Mouse (Mus musculus): ENCODE data around the gene N4bp2.
"Not testable (repeated sequence)": the region's sequence is repeated elsewhere in the genome, so short reads cannot be mapped to it uniquely, and the experiment has no call there.

N4bp2 gene

GRCm38 (mm10) chr5:65764786-65765634 is 1.7 kb downstream of the N4bp2 start:
- peak; percentile 54 to 78 for DNase-seq (ENCODE audit: low spot score in 2 of 2)

DNA sequence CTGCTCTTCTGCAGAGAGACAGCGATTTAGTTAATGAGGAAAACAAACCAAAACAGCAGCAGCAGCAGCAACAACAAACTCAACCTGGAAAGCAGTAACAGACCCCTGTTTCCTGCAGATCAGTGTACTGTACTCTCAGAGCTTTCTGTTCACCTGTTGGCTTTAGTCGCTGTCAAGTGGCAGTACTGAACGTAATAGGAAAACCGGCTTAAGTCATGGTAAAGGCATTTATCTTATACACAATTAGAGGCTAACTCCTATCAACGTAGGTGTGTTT is 2.3 kb downstream of the N4bp2 start:
- no peak for DNase-seq (ENCODE audit: low spot score in 2 of 2)

- DNase-seq (ENCODE audit: low spot score in 2 of 2) = no peak
Measured at GRCm38 (mm10) chr5:65768007-65768406, 4.7 kb downstream of the N4bp2 start.

DNA sequence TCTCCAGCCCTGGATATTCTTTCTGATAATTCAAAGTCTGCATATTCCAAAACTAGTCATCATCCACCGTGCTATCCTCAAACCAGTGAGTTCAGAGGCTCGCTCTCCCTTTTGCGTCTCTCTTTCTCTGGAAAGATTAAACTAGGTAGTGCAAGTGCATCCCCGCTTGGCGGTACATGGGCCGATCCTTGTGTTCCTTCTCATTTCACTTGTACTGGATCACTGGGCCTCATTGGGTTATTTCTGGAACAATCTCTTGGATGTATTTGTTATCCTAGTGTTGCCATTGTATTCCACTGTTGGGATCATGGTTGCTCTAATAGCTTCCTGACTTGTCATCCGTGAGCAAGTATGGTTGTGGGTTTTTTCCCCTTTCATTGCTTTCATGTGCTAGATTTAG is 6.7 kb downstream of the N4bp2 start:
- DNase-seq (ENCODE audit: low spot score in 2 of 2) = no peak

- DNase-seq (ENCODE audit: low spot score in 2 of 2) = no peak
Measured at GRCm38 (mm10) chr5:65770493-65770892, 7.2 kb downstream of the N4bp2 start.

DNA sequence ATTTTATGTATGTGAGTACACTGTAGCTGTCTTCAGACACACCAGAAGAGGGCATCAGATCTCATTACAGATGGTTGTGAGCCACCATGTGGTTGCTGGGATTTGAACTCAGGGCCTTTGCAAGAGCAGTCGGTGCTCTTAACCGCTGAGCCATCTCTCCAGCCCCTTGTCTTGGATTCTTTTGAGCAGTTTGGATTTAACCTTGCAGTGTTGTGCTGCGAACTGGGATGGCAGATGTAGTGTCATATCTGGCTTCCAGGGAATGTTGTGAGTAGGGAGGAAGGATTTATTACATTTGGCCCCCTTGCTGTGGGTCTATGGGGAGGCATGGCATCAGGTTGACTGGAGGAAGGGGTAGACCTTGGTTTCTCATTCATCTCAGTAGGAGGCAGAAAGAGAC is 10.6 kb downstream of the N4bp2 start:
- DNase-seq (ENCODE audit: low spot score in 2 of 2) = not testable (repeated sequence)

GRCm38 (mm10) chr5:65776166-65776565 is 12.8 kb downstream of the N4bp2 start:
- no peak for DNase-seq (ENCODE audit: low spot score in 2 of 2)

- no peak for DNase-seq (ENCODE audit: low spot score in 2 of 2)
Measured at GRCm38 (mm10) chr5:65776907-65777306, 13.6 kb downstream of the N4bp2 start.

DNA sequence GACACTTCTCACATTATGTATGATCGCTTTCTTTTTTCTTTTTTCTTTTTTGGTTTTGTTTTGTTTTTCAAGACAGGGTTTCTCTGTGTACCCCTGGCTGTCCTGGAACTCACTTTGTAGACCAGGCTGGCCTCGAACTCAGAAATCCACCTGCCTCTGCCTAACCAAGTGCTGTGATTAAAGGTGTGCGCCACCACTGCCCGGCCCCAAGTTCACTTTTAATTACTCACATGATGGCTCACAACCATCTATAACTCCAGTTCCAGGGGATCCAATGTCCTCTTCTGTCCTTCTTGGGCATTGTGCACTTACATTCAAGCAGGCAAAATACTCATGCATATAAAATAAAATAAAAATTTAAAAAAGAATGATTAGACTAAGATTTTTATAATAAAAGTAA is 15.7 kb downstream of the N4bp2 start:
- not testable (repeated sequence) for DNase-seq (ENCODE audit: low spot score in 2 of 2)

DNA sequence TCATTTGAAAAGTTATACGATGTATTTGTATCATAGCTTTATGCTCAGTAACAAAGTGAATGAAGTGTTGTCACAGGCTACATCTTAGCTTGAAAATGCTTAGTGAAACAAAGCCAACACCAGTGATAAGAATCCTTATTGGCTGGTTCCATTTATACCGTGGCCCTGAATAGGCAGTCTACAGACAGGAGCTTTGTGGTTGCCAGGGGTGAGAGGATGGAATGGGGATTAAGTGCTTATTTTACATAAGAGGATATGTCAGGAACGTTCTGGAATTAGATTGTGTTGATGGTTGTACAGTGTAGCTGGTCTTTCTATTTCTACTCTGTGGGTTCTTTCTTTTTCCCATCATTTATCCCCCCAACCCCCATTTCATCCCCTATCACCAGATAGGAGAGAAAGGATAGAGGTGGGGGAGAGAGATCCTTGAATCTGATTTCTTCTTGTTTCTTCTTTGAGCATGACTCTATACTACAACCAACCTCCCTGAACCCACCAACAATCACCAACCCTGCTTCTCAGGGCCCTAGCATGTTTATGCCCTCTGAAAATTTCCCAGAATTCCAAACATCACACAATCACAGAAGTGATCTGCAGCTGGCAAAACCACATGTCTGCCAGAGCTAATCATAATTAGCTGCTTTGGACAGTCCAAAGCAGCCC is 16.2 kb downstream of the N4bp2 start:
- DNase-seq (ENCODE audit: low spot score in 2 of 2) = no peak

DNA sequence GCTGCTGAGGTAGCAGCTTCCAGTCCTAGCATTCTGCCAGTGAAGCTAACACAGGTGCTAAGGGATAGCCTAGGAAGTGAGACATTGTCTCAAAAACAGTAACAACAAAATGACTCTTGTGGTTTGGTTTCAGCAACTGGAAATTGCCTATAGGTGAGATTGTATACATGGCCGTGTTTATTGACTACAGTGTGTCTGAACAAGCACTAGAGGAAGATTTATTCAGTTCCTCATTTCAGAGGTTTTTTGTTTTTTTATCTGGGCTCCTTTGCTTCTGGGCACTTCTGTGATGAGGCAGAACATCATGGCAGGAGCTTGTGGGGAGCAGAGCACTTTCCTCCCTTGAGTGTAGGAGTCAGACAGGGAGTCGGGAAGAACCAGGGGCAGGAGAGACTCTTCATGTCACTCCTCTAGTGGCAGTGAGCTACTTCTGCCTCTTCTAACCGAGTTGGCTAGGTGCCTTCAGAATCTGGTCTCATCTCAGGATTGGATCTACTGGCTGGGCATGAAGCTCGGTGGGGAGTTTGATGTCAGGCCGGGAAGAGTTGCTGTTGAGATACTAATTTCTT is 17.9 kb downstream of the N4bp2 start:
- DNase-seq (ENCODE audit: low spot score in 2 of 2) = no peak

DNA sequence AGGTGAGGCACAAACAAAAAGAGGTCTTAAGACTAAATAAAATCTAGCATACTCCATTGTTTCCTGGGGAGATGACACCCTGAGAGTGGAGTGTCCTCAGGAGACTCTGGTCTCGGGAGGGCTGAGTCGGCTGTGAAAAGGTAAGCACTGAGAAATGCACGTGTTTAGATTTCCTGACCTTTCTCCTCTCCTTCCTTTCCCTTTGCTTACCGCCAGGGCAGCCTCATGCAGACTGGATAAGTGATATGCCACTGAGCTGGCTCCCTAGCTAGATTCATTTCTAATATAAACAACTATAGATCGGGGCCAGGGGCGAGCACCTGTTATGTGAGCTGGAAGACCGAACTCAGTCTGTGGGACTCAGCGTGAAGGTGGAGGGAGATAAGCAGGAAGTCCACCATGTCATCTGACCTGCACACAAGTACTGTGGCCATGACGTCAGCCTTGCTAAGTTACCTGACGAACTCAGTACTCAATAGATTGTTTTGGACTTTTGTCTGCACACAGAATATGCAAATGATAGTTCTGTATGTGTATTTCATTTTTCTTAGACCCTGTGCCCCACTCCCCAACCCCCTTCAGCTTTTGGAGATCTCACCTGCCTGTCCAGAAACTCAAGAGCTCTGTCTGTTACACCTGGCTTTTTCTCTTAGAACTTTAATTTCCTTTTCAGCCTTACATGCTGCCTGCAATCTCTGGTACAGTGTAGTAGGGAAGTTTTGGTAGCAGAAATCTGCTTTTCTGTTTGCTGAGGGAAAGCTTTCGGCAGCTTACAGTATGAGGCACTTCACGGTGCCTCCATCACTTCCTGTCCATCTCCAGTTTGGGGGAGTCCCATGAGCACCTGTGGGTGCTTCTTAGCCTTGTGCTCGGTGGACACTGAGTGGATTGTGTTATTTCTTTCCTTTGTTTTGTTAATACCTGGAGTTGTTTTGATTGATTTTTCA is 18.7 kb downstream of the N4bp2 start:
- DNase-seq (ENCODE audit: low spot score in 2 of 2) = no peak

DNA sequence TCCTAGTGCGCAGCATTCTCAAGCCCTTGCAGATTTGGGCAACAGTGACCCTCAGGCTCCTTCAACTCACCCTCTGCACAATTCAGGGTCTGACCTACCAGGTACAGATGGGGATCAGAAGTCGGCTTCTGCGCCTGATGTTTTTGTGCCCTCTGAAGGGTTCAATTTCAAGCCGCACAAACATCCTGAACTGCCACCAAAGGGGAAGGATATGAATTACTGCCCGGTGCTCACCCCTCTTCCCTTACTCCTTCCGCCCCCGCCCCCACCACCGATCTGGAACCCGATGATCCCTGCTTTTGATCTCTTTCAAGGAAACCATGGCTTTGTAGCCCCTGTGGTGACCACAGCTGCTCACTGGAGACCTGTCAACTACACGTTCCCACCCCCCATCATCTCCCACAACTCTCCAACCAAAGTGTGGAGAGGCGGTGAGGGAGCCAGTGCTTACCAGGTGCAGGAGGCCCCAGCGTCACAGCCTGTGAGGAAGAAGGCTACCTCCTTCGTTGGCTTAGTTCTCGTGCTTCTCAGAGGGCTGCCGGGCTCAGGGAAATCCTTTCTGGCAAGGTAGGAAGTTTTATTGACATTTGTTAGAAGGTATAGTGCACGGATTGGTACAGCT is 27.4 kb downstream of the N4bp2 start:
- DNase-seq (ENCODE audit: low spot score in 2 of 2) = no peak

DNA sequence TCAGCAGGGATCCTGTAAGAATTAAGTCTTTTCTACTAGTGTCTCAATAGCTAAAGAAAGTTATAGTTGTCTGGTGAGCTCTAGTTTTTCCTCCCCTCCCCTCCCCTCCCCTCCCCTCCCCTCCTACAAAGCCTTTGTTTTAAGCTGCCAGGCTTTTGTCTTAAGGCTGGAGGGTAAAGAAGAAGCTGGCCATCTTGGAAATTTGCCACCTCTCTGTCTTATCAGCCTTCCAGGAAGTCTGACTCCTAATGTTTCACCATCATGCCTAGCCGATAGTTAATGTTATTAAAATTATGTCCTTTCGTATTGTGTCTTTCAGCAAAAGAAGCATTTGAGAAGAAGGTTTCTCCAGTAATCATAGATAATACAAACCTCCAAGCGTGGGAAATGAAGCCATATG is 30.9 kb downstream of the N4bp2 start:
- DNase-seq (ENCODE audit: low spot score in 2 of 2) = no peak

DNA sequence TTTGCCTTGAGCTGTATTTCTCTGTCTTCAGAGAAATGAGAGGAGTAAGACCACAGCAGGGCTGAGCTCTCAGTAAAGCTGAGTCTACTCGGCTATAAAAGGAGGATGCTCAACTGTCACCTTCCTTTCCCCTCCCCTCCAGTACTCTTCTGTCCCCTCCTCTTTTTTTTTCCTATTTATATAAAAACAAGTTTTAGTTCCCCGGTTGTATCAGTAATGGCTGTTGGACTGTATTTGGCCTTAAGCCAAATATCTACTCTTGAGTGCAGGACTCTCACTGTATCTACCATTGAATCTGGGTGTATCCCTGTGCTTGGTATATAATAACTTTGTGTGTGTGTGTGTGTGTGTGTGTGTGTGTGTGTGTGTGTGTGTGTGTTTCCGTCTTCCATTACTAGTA is 31.4 kb downstream of the N4bp2 start:
- no peak for DNase-seq (ENCODE audit: low spot score in 2 of 2)

GRCm38 (mm10) chr5:65795293-65795993 is 32.1 kb downstream of the N4bp2 start:
- no peak for DNase-seq (ENCODE audit: low spot score in 2 of 2)

GRCm38 (mm10) chr5:65795994-65796298 is 32.6 kb downstream of the N4bp2 start:
- no peak for DNase-seq (ENCODE audit: low spot score in 2 of 2)

DNA sequence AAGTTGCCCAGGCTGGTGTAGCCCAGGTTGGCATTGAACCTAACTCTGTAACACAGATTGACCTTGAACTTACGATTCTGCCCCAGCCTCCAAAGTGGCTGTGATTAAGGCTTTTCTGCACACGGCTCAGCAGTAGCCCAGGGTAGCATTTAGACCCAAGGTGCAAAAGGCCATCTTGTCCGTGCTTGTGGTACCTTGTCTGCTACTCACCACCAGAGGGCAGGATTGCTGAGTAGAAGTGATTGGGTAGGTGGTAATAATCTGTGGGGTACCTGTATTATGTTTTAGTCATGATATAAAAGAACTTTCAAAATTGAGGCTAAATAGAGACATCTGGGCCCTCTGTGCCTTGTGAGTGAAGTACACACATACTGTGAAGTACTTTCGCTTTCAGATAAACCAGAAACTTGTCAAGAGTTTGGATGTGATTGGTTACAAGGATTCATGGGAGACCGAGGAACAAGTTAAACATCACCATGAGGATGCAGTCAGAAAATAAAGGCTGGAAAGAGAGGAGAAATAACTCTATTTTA is 60.3 kb downstream of the N4bp2 start:
- peak in 1 of 2 experiments; percentile 36 for DNase-seq (ENCODE audit: low spot score in 2 of 2)

DNA sequence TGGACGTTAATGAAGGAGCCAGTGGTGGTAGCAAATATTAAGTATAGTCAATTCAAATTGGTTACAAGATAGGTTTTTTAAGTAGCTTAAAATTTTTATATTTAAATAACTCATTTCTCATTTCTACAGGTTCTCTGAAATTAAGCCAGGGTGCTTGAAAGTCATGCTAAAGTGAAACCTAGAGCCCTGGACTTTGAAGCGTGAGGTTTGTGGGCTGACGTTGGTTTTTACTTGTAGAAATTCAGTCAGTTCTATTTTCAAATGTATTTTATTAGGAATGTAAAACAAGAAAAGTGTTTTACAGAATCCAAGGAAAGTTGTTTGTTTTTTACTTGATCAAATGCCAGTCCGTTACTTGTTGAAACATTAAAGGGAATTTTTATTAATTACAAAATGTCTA is 63.2 kb downstream of the N4bp2 start:
- DNase-seq (ENCODE audit: low spot score in 2 of 2) = no peak

DNA sequence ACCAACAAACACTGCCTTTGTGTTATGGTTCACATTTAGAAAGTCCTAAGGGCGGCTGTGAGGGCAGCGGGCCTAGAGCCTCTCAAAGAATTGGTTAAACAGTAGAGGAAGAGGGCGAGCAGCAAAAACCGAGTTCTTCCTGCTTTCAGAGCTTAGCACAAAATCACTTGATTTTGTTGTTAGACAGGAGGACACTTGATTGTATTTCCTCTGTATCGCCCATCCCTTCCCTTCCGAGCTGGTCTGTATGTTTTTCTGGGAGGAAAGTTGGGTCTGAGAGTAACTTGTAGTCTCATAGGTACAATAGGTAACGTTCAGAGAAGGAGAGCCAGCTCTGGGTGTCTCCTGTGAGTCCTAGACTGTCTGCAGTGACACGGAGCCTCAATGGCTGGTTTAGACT is 63.8 kb downstream of the N4bp2 start:
- DNase-seq (ENCODE audit: low spot score in 2 of 2) = no peak

DNA sequence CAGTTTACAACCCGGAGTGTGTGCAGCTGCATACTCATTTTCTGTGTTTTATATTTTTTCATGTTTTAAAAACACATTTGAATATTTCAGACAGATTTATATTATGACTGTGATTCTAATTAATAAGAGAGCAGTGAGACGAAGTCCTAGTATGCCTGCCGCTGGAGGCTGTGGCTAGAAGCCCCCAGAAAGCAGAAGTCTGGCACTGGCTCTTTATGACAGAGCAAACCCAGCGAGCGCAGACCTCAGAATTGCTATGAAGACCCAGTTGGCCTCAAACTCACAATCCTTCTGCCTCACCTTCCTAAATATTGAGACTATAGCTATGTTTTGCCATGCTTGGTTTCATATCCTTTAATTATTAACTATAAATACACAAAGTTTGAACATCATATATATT is 64.9 kb downstream of the N4bp2 start:
- no peak for DNase-seq (ENCODE audit: low spot score in 2 of 2)
